Mouse (Mus musculus) spleen, adult 2 months (tissue): ENCODE results near the gene Mmd. TPM values are rescaled to one million over a fixed set of nuclear protein-coding genes. Genes with fewer than 3 reads are reported as not detected.
A peak's percentile ranks its signal among the peaks of the same experiment; 100 is the strongest.

Experiments
- DNase-seq, 2 experiments: peaks; one replicate each; pipeline versions ENCODE4 v3.0.0 to v3.0.0-alpha.2; 2012 to 2021; ENCODE audit warnings: low spot score in 2 of 2, low read depth in 1 of 2
- H3K27ac ChIP-seq: fragments of 200-500 bp; 2 replicates; pipeline ENCODE4 v1.5.1; 2012; ENCODE audit warnings: low read length, inconsistent platforms; ENCODE audit not compliant: insufficient read depth
- H3K27me3 ChIP-seq: fragments of 200-500 bp; 2 replicates; pipeline ENCODE4 v1.6.1; 2012; ENCODE audit warnings: mild to moderate bottlenecking, moderate library complexity, low read length, inconsistent platforms; ENCODE audit not compliant: control insufficient read depth, insufficient read depth
- H3K36me3 ChIP-seq: fragments of 200-500 bp; 2 replicates; pipeline ENCODE4 v1.6.1; 2012; ENCODE audit warnings: mild to moderate bottlenecking, low read length, inconsistent platforms; ENCODE audit not compliant: control insufficient read depth, insufficient read depth
- H3K4me1 ChIP-seq: fragments of 200-500 bp; 2 replicates; pipeline ENCODE4 v1.6.1; 2011; ENCODE audit warnings: inconsistent platforms; ENCODE audit not compliant: control insufficient read depth, insufficient read depth, insufficient read length
- H3K4me3 ChIP-seq: fragments of 200-500 bp; 2 replicates; pipeline ENCODE4 v1.5.1; 2011; ENCODE audit warnings: mild to moderate bottlenecking, inconsistent platforms; ENCODE audit not compliant: insufficient read depth, insufficient read length; ENCODE audit errors: extremely low read depth
- CTCF ChIP-seq: fragments of 200-500 bp; IDR thresholded peaks from 2 replicates; pipeline ENCODE4 v1.5.1; 2011; ENCODE audit warnings: mild to moderate bottlenecking, inconsistent platforms; ENCODE audit not compliant: insufficient read depth, insufficient read length, insufficient replicate concordance; ENCODE audit errors: extremely low read depth
- POLR2A ChIP-seq: fragments of 200-500 bp; IDR thresholded peaks from 2 replicates; pipeline ENCODE4 v1.6.1; 2011; ENCODE audit warnings: low read depth, low read length, inconsistent platforms
- WGBS: fragments of 180-500 bp; shearing (Covaris S2); methylation state at CpG from one replicate; pipeline ENCODE4 v1.1.7; 2018; 5-methylcytosine and 5-hydroxymethylcytosine counted together
- polyA plus RNA-seq: library from polyadenylated mRNA; depleted of rRNA; stranded (reverse); fragments of >200 nt; gene quantifications from 2 replicates; pipeline ENCODE4 v1.2.3, GENCODE M21; 2012

Gene Mmd
- polyA plus RNA-seq, 1 experiment: 9.6 TPM

- Histone ChIP-seq H3K4me1 (peaks cover 2% of the 10 kb centered on the region; the same call in 1 of the 2 replicates), H3K36me3 (no peaks in the 10 kb centered on the region), H3K4me3 (no peak overlapping the region), H3K27ac (no peak overlapping the region), H3K27me3 (no peaks in the 10 kb centered on the region)
- WGBS: 69% methylated on average over 5 of the region's 5 CpGs
- no peak for DNase-seq
- TF ChIP-seq POLR2A (no peak), CTCF (no peak)
These were observed 14.0 kb upstream of the Mmd start for GRCm38 (mm10) chr11:90235221-90235620.

DNA sequence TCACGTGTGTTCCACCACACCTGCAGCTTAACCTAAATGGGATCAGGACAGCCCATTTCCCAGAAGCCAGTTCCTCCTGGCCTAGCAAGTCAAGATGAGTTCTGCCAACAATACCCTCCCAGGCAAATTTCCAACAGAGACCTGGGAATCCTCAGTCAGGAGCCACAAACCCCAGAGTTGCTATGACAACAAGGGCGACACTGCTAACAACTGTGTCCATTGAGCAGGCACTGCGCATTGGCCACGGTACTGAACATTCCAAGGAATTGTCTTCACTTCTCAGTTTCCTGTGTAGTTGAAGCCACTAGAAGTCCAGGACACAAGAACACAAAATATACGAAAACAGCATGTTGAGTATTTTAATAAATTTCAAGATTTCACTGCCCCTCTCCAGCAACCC, 11.6 kb upstream of the Mmd start:
- 97% methylated on average over 5 of the region's 5 CpGs for WGBS
- Histone ChIP-seq H3K27ac (no peak overlapping the region), H3K4me3 (no peak overlapping the region), H3K27me3 (no peaks in the 10 kb centered on the region), H3K36me3 (no peaks in the 10 kb centered on the region), H3K4me1 (peaks cover 2% of the 10 kb centered on the region; the same call in 1 of the 2 replicates)
- no peak for DNase-seq
- TF ChIP-seq POLR2A (no peak), CTCF (no peak)

DNA sequence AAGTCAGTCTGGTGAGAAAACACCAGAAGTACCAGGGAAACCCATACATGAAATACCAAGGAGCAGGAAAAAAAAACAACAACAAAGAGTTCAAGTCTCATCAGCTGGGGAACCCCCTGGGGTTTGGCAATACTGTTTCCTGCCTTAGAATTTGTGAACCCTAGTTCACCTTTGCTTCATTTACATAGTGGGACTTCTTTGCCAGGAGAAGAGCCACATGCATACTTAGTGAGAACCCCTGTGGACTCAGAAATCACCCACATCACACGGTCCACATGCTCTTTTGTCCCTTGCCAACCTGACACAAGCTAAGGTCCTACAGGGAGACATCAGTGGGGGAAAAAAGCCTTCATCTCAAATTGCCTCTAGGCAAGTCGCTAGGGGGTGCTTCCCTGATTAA, 10.6 kb upstream of the Mmd start:
- peaks cover 2% of the 10 kb centered on the region; the same call in 1 of the 2 replicates for H3K4me1 ChIP-seq
- no peaks in the 10 kb centered on the region for H3K27me3 ChIP-seq
- H3K36me3 ChIP-seq: no peaks in the 10 kb centered on the region
- WGBS: 65% methylated on average over 2 of the region's 2 CpGs
- DNase-seq: no peak
- H3K4me3 ChIP-seq: no peak overlapping the region
- no peak overlapping the region for H3K27ac ChIP-seq
- TF ChIP-seq CTCF (no peak), POLR2A (no peak)

DNA sequence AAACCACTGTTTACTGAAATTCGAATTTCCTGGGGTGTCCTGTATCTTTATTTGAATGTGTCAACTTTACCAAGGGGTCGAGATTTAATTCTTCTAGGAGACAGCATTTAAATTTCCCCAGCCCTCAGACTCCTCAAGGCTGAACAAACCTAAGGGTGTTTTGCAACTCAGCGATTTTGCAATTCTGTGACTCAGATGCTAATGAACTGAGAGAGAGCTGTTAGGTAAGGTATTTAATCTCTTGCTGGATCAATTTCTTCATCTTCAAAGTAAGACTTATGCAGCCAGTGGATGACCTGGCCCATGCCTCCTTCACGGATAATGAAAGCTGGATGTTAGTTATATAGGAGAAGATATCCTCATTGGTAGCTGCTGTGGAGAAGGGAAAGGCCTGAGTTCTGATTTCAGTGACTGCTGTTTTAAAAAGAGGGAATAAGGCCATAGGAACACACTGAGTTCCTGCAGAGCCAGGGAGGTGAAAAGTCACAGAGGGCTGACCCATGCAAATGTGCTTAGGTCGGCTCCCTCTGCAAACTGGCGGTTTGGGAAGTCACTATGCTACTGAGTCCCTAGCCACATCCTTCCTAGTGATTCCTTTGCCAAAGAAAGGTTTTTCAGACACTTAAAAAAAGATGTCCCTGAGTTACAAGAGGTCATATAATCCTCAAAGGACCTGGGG, 8.5 kb upstream of the Mmd start:
- no peaks in the 10 kb centered on the region for H3K36me3 ChIP-seq
- DNase-seq: no peak
- no peak for TF ChIP-seq CTCF
- TF ChIP-seq POLR2A: no peak
- H3K4me3 ChIP-seq: no peak overlapping the region
- peaks cover 9% of the 10 kb centered on the region; the same call in 1 of the 2 replicates for H3K4me1 ChIP-seq
- no peak overlapping the region for H3K27ac ChIP-seq
- WGBS: 50% methylated on average over 6 of the region's 6 CpGs
- no peaks in the 10 kb centered on the region for H3K27me3 ChIP-seq

DNA sequence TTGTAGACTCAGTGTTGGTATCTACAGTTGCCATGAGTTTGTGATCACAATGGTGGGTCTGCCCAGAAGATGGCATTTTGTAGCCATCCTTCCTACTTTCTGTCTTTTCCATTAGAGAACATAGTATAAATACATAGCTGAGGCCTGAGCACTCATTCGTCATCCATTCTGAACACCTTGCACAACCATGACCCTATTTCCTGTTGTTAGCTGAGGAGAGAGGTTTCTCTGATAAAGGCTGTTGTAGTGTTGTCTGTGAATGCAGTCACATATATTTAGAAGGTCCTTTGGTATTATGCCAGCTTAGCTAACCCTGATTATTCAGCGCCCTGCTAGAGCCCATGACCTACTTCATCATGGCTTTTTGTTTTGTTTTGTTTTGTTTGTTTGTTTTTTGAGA, 7.4 kb upstream of the Mmd start:
- no peak overlapping the region for H3K4me3 ChIP-seq
- no peak for DNase-seq
- no peaks in the 10 kb centered on the region for H3K27me3 ChIP-seq
- WGBS: 57% methylated on average over 2 of the region's 2 CpGs
- H3K36me3 ChIP-seq: no peaks in the 10 kb centered on the region
- TF ChIP-seq CTCF: no peak
- TF ChIP-seq POLR2A: no peak
- no peak overlapping the region for H3K27ac ChIP-seq
- H3K4me1 ChIP-seq: peaks cover 9% of the 10 kb centered on the region; the same call in 1 of the 2 replicates

DNA sequence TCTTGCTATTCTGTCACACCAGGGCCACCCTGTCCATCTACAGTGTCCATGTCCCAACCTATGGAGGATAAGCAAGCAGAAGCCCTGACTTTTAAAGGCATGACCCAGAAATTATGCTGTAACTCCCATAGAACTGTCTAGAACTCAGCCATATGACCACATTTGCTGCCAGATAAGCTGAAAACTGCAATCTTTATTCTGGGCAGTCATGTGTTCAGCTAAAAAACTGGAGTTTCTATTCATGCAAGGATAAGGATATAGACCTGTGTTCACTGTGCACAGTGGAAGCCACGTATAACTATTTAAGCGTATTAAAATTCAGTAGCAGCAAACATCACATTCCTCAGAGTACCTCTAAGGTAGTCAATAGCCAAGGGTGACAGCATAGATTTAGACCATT, 6.0 kb upstream of the Mmd start:
- Histone ChIP-seq H3K27ac (no peak overlapping the region), H3K4me3 (no peak overlapping the region), H3K27me3 (no peaks in the 10 kb centered on the region), H3K4me1 (peaks cover 8% of the 10 kb centered on the region; the same call in 1 of the 2 replicates), H3K36me3 (no peaks in the 10 kb centered on the region)
- 92% methylated on average over 2 of the region's 2 CpGs for WGBS
- TF ChIP-seq POLR2A (no peak), CTCF (no peak)
- DNase-seq: no peak

DNA sequence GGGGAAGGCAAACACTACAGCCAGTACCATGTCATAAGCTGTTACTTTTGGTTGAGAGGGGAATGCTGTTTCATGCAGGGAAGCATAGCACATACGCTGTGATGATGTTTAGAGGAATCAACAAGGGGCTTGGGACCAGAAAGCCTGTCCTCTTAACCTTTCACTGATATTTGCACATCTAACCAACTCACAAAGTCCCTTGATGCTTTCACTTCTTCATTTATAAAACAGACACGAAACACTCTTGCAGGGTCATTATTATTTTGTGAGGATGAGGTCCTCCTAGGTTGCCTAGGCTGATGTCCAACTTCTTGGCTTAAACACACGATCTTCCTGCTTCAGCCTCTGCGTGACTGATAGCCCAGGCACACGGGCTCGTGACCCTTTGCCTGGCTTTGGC, 3.6 kb upstream of the Mmd start:
- peak overlapping the region; percentile 77 for H3K27ac ChIP-seq
- DNase-seq: no peak

More for the DNA sequence above, 3.6 kb upstream of the Mmd start:
- H3K27me3 ChIP-seq: no peaks in the 10 kb centered on the region
- H3K4me3 ChIP-seq: no peak overlapping the region
- H3K36me3 ChIP-seq: no peaks in the 10 kb centered on the region
- 63% methylated on average over 6 of the region's 6 CpGs for WGBS
- no peak for TF ChIP-seq POLR2A
- TF ChIP-seq CTCF: no peak
- peaks cover 14% of the 10 kb centered on the region; the same call in 1 of the 2 replicates for H3K4me1 ChIP-seq
